Mouse (Mus musculus) kidney, adult 2 months (tissue): ENCODE measurements at regions not wholly inside any gene's neighbourhood (a gene's known extent, or its start where the extent isn't known, plus 50 kb on each side); places are given as distances from the start of the nearest gene placed in this dataset.

Experiments
- DNase-seq: peaks from one replicate; pipeline ENCODE4 v3.0.0; 2021
- H3K27ac ChIP-seq: fragments of 200-500 bp; 2 replicates; pipeline ENCODE4 v1.5.1; 2012; ENCODE audit warnings: low read depth, low read length, control low read depth, inconsistent platforms; ENCODE audit not compliant: insufficient read depth
- H3K27me3 ChIP-seq: fragments of 200-500 bp; replicated peaks from 2 replicates; pipeline ENCODE4 v1.6.1; 2012; ENCODE audit warnings: mild to moderate bottlenecking, moderate library complexity, low read length, inconsistent platforms; ENCODE audit not compliant: control insufficient read depth, insufficient read depth
- H3K36me3 ChIP-seq: fragments of 200-500 bp; 2 replicates; pipeline ENCODE4 v1.6.1; 2012; ENCODE audit warnings: mild to moderate bottlenecking, moderate library complexity, low read length, inconsistent platforms; ENCODE audit not compliant: control insufficient read depth, insufficient read depth
- H3K4me1 ChIP-seq: fragments of 200-500 bp; 2 replicates; pipeline ENCODE4 v1.6.1; 2011; ENCODE audit warnings: low read length; ENCODE audit not compliant: control insufficient read depth, insufficient read depth
- H3K4me3 ChIP-seq: fragments of 200-500 bp; 2 replicates; pipeline ENCODE4 v1.5.1; 2011; ENCODE audit warnings: mild to moderate bottlenecking, low read depth, low read length, control low read depth; ENCODE audit not compliant: insufficient read depth
- CTCF ChIP-seq: fragments of 200-500 bp; conservative IDR thresholded peaks from 2 replicates; pipeline ENCODE4 v1.5.1; 2011; ENCODE audit warnings: low read depth, mild to moderate bottlenecking, control low read depth, low read length, moderate library complexity, mixed read lengths; ENCODE audit not compliant: insufficient read depth, insufficient read length
- POLR2A ChIP-seq: fragments of 200-500 bp; IDR thresholded peaks from one replicate; pipeline ENCODE4 v1.6.1; 2011; ENCODE audit warnings: low read depth, low read length, control low read depth
- WGBS: fragments of 180-500 bp; shearing (Covaris S2); methylation state at CpG from one replicate; pipeline ENCODE4 v1.1.7; 2018; 5-methylcytosine and 5-hydroxymethylcytosine counted together

- DNase-seq = peak; percentile 21
- TF ChIP-seq POLR2A (no peak), CTCF (peak; percentile 42)
- Histone ChIP-seq H3K27me3 (no peaks in the 10 kb centered on the region), H3K36me3 (no peaks in the 10 kb centered on the region), H3K4me3 (no peak overlapping the region), H3K4me1 (no peaks in the 10 kb centered on the region), H3K27ac (no peak overlapping the region)
- 2% methylated on average over 5 of the region's 5 CpGs for WGBS
Measured at GRCm38 (mm10) chrX:107477066-107477465, 73.9 kb upstream of the Itm2a start.

- no peaks in the 10 kb centered on the region for H3K4me1 ChIP-seq
- H3K27ac ChIP-seq = no peak overlapping the region
- no peak for TF ChIP-seq CTCF
- no peak for TF ChIP-seq POLR2A
- H3K27me3 ChIP-seq = no peaks in the 10 kb centered on the region
- 41% methylated on average over 3 of the region's 3 CpGs for WGBS
- DNase-seq = no peak
- no peaks in the 10 kb centered on the region for H3K36me3 ChIP-seq
- H3K4me3 ChIP-seq = no peak overlapping the region
Measured at GRCm38 (mm10) chrX:107469242-107469641, 66.1 kb upstream of the Itm2a start.
